Mouse (Mus musculus) embryonic facial prominence, embryonic 15.5 days (tissue): Measurements from ENCODE around the gene Ago4. TPM values are rescaled to one million over a fixed set of nuclear protein-coding genes. Genes with fewer than 3 reads are reported as not detected.
"Not testable (repeated sequence)": the region's sequence is repeated elsewhere in the genome, so short reads cannot be mapped to it uniquely, and the experiment has no call there.

ENCODE experiments used
- ATAC-seq: fragments of 200-750 bp; cut with Nextera tagmentation; 2 replicates; pipeline ENCODE4 v1.8.0; 2017; ENCODE audit warnings: low read depth, moderate TSS enrichment; ENCODE audit not compliant: insufficient number of reproducible peaks, low FRiP score, low TSS enrichment
- H3K27ac ChIP-seq: fragments of 300-500 bp; sonication (generic); replicated peaks from 2 replicates; pipeline ENCODE4 v1.5.1; 2015; ENCODE audit warnings: mild to moderate bottlenecking, inconsistent platforms
- H3K27me3 ChIP-seq: fragments of 300-500 bp; sonication (generic); 2 replicates; pipeline ENCODE4 v1.6.1; 2015; ENCODE audit warnings: inconsistent platforms
- H3K36me3 ChIP-seq: fragments of 300-500 bp; sonication (generic); 2 replicates; pipeline ENCODE4 v1.6.1; 2015; ENCODE audit warnings: mild to moderate bottlenecking, inconsistent platforms
- H3K4me1 ChIP-seq: fragments of 300-500 bp; sonication (generic); 2 replicates; pipeline ENCODE4 v1.6.1; 2015; ENCODE audit warnings: inconsistent platforms
- H3K4me2 ChIP-seq: fragments of 300-500 bp; sonication (generic); replicated peaks from 2 replicates; pipeline ENCODE4 v1.6.1; 2015; ENCODE audit warnings: mild to moderate bottlenecking, inconsistent platforms
- H3K4me3 ChIP-seq: fragments of 300-500 bp; sonication (generic); replicated peaks from 2 replicates; pipeline ENCODE4 v1.5.1; 2015; ENCODE audit warnings: mild to moderate bottlenecking, inconsistent platforms
- H3K9ac ChIP-seq: fragments of 300-500 bp; sonication (generic); 2 replicates; pipeline ENCODE4 v1.6.1; 2015; ENCODE audit warnings: inconsistent platforms
- H3K9me3 ChIP-seq: fragments of 300-500 bp; sonication (generic); replicated peaks from 2 replicates; pipeline ENCODE4 v1.6.1; 2016; ENCODE audit warnings: inconsistent platforms
- WGBS: fragments of 180-500 bp; shearing (Covaris S2); methylation state at CpG from one replicate; pipeline ENCODE4 v1.1.7; 2015; 5-methylcytosine and 5-hydroxymethylcytosine counted together
- polyA plus RNA-seq: library from polyadenylated mRNA; unstranded; fragments of >200 nt; fragmentation: Nextera tagmentation; extraction: Ambion mirVana; gene quantifications from 2 replicates; pipeline ENCODE4 v1.2.1, GENCODE M21; 2015

Gene Ago4
- polyA plus RNA-seq, 1 experiment from 2014 or later: 3.2 TPM

- 64% methylated on average over 7 of the region's 7 CpGs for WGBS
- no peak for ATAC-seq
- Histone ChIP-seq H3K27me3 (no peaks in the 10 kb centered on the region), H3K4me1 (peaks cover 5% of the 10 kb centered on the region), H3K36me3 (no peaks in the 10 kb centered on the region), H3K9ac (no peak overlapping the region), H3K4me2 (no peak overlapping the region), H3K27ac (no peak overlapping the region), H3K9me3 (no peaks in the 10 kb centered on the region), H3K4me3 (no peak overlapping the region)
Observed at GRCm38 (mm10) chr4:126552136-126552535, 18.9 kb upstream of the Ago4 start.

GRCm38 (mm10) chr4:126546183-126546582 lies 12.9 kb upstream of the Ago4 start:
- Histone ChIP-seq H3K27ac (no peak overlapping the region), H3K9me3 (no peaks in the 10 kb centered on the region), H3K27me3 (no peaks in the 10 kb centered on the region), H3K4me1 (no peaks in the 10 kb centered on the region), H3K4me3 (no peak overlapping the region), H3K36me3 (no peaks in the 10 kb centered on the region), H3K4me2 (no peak overlapping the region), H3K9ac (no peak overlapping the region)
- WGBS: 75% methylated on average over 2 of the region's 2 CpGs
- no peak for ATAC-seq

- Histone ChIP-seq H3K27ac (no peak overlapping the region), H3K4me1 (no peaks in the 10 kb centered on the region), H3K36me3 (no peaks in the 10 kb centered on the region), H3K9me3 (no peaks in the 10 kb centered on the region), H3K27me3 (no peaks in the 10 kb centered on the region), H3K4me2 (no peak overlapping the region), H3K9ac (no peak overlapping the region), H3K4me3 (no peak overlapping the region)
- 61% methylated on average over 7 of the region's 7 CpGs for whole genome bisulfite sequencing
- ATAC-seq: no peak
Observed at GRCm38 (mm10) chr4:126545703-126546102, 12.4 kb upstream of the Ago4 start.

- Histone ChIP-seq H3K4me3 (no peak overlapping the region), H3K4me2 (no peak overlapping the region), H3K36me3 (no peaks in the 10 kb centered on the region), H3K27ac (no peak overlapping the region), H3K9ac (no peak overlapping the region), H3K9me3 (no peaks in the 10 kb centered on the region), H3K4me1 (no peaks in the 10 kb centered on the region), H3K27me3 (no peaks in the 10 kb centered on the region)
- ATAC-seq: no peak
- 85% methylated on average over 1 of the region's 1 CpGs for WGBS
Observed at GRCm38 (mm10) chr4:126545016-126545415, 11.7 kb upstream of the Ago4 start.

GRCm38 (mm10) chr4:126542838-126543237 lies 9.6 kb upstream of the Ago4 start:
- no peaks in the 10 kb centered on the region for H3K27me3 ChIP-seq
- H3K9me3 ChIP-seq: no peaks in the 10 kb centered on the region
- peaks cover 3% of the 10 kb centered on the region; the same call in 1 of the 2 replicates for H3K4me1 ChIP-seq
- H3K27ac ChIP-seq: no peak overlapping the region
- no peak overlapping the region for H3K9ac ChIP-seq
- H3K4me3 ChIP-seq: no peak overlapping the region
- ATAC-seq: no peak
- no peaks in the 10 kb centered on the region for H3K36me3 ChIP-seq
- 65% methylated on average over 7 of the region's 7 CpGs for WGBS
- H3K4me2 ChIP-seq: no peak overlapping the region

- no peaks in the 10 kb centered on the region for H3K27me3 ChIP-seq
- no peak overlapping the region for H3K4me2 ChIP-seq
- H3K4me1 ChIP-seq: peaks cover 3% of the 10 kb centered on the region; the same call in 1 of the 2 replicates
- H3K36me3 ChIP-seq: no peaks in the 10 kb centered on the region
- H3K27ac ChIP-seq: no peak overlapping the region
- WGBS: 74% methylated on average over 3 of the region's 3 CpGs
- H3K9me3 ChIP-seq: no peaks in the 10 kb centered on the region
- no peak overlapping the region for H3K4me3 ChIP-seq
- no peak overlapping the region for H3K9ac ChIP-seq
- no peak for ATAC-seq
Observed at GRCm38 (mm10) chr4:126540487-126541071, 7.3 kb upstream of the Ago4 start.

GRCm38 (mm10) chr4:126536865-126537264 lies 3.6 kb upstream of the Ago4 start:
- Histone ChIP-seq H3K9me3 (no peaks in the 10 kb centered on the region), H3K27ac (no peak overlapping the region), H3K36me3 (no peaks in the 10 kb centered on the region), H3K27me3 (no peaks in the 10 kb centered on the region), H3K4me1 (peaks cover 11% of the 10 kb centered on the region; the same call in 1 of the 2 replicates), H3K4me3 (no peak overlapping the region), H3K4me2 (no peak overlapping the region), H3K9ac (no peak overlapping the region)
- no peak for ATAC-seq
- 60% methylated on average over 5 of the region's 5 CpGs for WGBS

GRCm38 (mm10) chr4:126535631-126536030 lies 2.4 kb upstream of the Ago4 start:
- not testable (repeated sequence) for H3K4me3 ChIP-seq, H3K27me3 ChIP-seq, H3K4me2 ChIP-seq, H3K9ac ChIP-seq, H3K9me3 ChIP-seq, H3K36me3 ChIP-seq, ATAC-seq, H3K27ac ChIP-seq
- WGBS: 90% methylated on average over 7 of the region's 7 CpGs
- H3K4me1 ChIP-seq: peaks cover 11% of the 10 kb centered on the region; the same call in 1 of the 2 replicates

- peak overlapping the region; percentile 87 for H3K4me3 ChIP-seq
- 0 out of 2 replicates have a peak, but pooled peaks cover 8% of the 10 kb centered on the region for H3K4me1 ChIP-seq
- H3K4me2 ChIP-seq: peak overlapping the region; percentile 88
- peak overlapping the region; percentile 78 for H3K9ac ChIP-seq
- 11% methylated on average over 7 of the region's 7 CpGs for WGBS
- no peaks in the 10 kb centered on the region for H3K36me3 ChIP-seq
- no peaks in the 10 kb centered on the region for H3K27me3 ChIP-seq
- 0 out of 2 replicates have a peak, but pooled peaks have one; percentile 6 for ATAC-seq
- no peaks in the 10 kb centered on the region for H3K9me3 ChIP-seq
- peak overlapping the region; percentile 53; the same call in 1 of the 2 replicates for H3K27ac ChIP-seq
Observed at GRCm38 (mm10) chr4:126533729-126534070, 428 bp upstream of the Ago4 start.

GRCm38 (mm10) chr4:126532292-126532691 lies 980 bp downstream of the Ago4 start:
- Histone ChIP-seq H3K27me3 (no peaks in the 10 kb centered on the region), H3K9me3 (no peaks in the 10 kb centered on the region), H3K4me1 (0 out of 2 replicates have a peak, but pooled peaks cover 8% of the 10 kb centered on the region), H3K4me3 (peak overlapping the region; percentile 87), H3K4me2 (peak overlapping the region; percentile 88), H3K27ac (no peak overlapping the region), H3K36me3 (no peaks in the 10 kb centered on the region), H3K9ac (0 out of 2 replicates have a peak overlapping the region, but pooled peaks have one; percentile 78)
- WGBS: 33% methylated on average over 5 of the region's 5 CpGs
- ATAC-seq: no peak

GRCm38 (mm10) chr4:126526828-126527227 lies 6.4 kb downstream of the Ago4 start:
- Histone ChIP-seq H3K36me3 (no peaks in the 10 kb centered on the region), H3K27me3 (no peaks in the 10 kb centered on the region), H3K4me2 (no peak overlapping the region), H3K4me1 (no peaks in the 10 kb centered on the region), H3K9me3 (no peaks in the 10 kb centered on the region), H3K4me3 (no peak overlapping the region), H3K27ac (no peak overlapping the region), H3K9ac (no peak overlapping the region)
- ATAC-seq: no peak
- 93% methylated on average over 5 of the region's 5 CpGs for WGBS

GRCm38 (mm10) chr4:126526164-126526563 lies 7.1 kb downstream of the Ago4 start:
- no peak overlapping the region for H3K4me3 ChIP-seq
- no peaks in the 10 kb centered on the region for H3K9me3 ChIP-seq
- no peak overlapping the region for H3K9ac ChIP-seq
- H3K36me3 ChIP-seq: no peaks in the 10 kb centered on the region
- H3K4me1 ChIP-seq: no peaks in the 10 kb centered on the region
- no peaks in the 10 kb centered on the region for H3K27me3 ChIP-seq
- H3K4me2 ChIP-seq: no peak overlapping the region
- 84% methylated on average over 3 of the region's 3 CpGs for WGBS
- H3K27ac ChIP-seq: no peak overlapping the region
- ATAC-seq: no peak
